Mouse (Mus musculus): ENCODE data around the gene Hoxa10.

GRCm38 (mm10) chr6:52225612-52226568 lies 14.8 kb downstream of the Hoxa10 start:
- TF ChIP-seq CTCF (IDR thresholded peaks at IDR 0.05; ENCODE audit: insufficient read depth, low read depth, low read length) (no peak), POLR2A (IDR thresholded peaks at IDR 0.05; ENCODE audit: insufficient read depth, low read depth, low read length) (no peak)

Measured in olfactory bulb, adult 2 months (tissue).